Mouse (Mus musculus): ENCODE measurements around the gene Ccne1.
A peak's percentile ranks its signal among the peaks of the same experiment; 100 is the strongest.
"Not testable (repeated sequence)": the region's sequence is repeated elsewhere in the genome, so short reads cannot be mapped to it uniquely, and the experiment has no call there.

Gene Ccne1

DNA sequence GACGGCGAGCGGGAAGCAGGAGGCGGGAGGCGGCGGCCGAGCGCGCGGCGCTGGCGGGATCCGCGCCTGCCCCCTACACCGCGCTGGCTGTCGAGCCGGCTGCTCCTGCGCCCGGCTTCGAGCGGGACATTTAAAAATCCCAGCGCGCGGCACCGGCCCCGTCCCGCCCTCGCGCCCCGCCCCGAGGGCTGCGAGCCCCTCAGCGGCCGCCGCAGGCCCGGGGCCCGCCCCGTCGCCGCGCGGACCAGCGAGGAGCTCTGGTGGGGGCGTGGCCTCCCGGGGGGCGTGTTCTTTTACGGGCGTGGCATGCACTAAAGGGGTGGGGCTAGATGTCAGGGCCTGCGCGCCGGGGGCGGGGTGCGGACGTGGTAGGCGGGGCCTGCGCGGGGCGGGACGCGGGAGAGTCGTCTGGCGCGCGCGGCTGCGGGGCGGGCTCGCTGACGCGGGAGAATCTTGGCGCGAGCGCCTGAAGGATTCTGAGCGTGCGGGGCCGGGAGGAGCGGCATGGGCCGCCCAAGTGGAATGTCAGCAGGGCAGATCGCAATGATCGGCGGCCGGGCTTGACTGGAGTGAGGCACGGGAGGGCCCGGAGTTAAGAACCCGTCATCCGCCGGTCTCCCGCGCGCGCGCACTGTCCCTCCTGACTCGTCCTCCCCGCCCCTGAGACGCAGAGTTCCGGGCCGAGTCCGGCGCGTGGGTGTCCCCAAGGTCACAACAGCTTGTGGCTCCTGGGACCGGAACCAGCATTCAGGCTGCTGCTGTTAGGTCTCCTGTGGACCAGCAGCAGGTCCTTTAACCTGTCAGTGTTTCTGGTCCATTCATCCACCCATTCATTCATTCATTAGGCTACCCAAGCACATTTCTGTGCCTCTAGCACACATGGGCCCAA lies at the start of gene Ccne1:
Gene Ccne1, minus strand, starts transcription at position 164 of the 889 bp plus-strand sequence.
- DNase-seq = peak; percentile 100

DNA sequence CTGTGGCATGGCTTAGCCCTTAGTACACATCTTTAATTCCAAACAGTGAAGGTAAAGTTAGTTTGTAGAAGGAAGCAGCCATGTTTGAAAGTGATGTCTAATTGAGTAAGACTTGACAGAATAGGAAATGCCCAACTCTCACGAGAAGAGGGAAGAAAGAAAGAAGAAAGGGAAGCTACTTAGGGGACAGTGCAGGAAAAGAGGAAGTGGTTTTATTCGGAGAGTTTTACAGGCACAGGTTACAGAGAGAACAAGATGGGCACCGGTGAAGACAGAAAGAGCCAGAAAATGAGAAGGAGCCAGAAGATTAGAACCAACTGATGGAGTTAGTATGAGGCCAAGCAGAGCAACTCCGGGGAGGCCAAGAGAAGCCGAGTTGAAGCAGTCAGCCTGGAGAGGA lies 48.5 kb upstream of the Ccne1 start:
- DNase-seq = no peak

DNA sequence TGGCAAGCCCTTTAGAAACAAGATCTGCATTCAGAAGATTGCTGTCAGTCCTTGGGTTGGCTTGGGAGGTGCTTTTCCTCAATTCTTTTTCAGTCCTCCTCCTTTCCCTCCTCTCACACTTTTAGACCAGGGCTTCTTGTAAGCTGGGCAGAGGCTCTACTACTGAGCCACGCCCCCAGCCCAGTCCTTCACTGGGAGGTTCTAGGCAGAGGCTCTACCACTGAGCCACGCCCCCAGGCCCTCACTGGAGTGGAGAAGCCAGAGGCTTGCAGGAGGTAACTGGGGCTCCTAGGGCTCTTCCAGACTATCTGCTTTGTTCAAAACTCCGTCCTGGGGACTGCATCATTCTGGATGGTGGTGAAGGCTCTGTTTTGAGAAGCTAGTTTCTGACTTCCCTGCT lies 45.2 kb upstream of the Ccne1 start:
- no peak for DNase-seq

DNA sequence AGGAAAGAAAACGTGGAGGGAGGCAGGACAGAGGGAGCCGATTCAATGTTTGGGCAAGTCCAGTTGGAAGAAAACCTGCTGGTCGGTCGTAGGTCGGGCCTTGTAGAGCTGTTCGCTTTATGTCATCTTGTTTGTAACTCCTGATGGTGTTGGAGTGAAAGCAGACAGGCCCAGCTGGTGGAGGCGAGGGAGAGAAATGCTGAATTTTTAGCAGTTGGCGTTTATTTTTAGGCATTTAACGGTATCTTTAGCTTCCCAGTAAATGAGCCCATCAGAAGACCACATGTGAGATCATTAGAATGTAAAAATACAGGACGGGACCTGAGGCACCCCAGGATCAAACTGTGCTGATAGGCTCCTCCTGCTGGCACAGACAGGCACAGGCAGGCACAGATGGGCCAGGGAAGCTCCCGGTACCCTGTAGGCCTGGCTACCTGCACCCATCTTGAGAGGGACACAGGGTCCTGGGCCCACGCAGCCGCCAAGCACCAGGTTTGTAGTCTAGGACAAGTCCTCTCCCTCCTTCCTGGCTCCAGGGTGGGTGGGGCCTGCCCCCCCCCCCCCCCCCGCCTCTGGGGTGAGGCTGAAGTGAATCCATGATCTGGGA lies 44.5 kb upstream of the Ccne1 start:
- DNase-seq = no peak

DNA sequence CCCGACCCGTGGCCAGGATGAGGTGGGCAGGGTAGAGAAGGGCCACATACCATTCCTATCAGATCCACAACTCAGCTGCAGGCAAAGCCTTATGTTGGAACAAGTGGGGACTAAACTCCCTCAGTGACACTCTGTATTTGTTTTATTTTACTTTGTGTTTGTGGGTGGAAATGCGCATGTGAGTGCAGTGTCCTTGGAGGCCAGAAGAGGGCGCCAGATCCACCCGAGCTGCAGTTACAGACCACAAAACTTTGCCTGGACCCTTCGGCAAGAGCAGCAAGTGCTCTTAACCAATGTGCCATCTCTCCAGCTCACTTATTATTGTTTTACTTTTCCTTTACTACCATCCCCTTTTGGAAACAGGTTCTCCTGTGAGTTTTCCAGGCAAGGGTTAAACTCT lies 40.1 kb upstream of the Ccne1 start:
- DNase-seq = peak; percentile 26

DNA sequence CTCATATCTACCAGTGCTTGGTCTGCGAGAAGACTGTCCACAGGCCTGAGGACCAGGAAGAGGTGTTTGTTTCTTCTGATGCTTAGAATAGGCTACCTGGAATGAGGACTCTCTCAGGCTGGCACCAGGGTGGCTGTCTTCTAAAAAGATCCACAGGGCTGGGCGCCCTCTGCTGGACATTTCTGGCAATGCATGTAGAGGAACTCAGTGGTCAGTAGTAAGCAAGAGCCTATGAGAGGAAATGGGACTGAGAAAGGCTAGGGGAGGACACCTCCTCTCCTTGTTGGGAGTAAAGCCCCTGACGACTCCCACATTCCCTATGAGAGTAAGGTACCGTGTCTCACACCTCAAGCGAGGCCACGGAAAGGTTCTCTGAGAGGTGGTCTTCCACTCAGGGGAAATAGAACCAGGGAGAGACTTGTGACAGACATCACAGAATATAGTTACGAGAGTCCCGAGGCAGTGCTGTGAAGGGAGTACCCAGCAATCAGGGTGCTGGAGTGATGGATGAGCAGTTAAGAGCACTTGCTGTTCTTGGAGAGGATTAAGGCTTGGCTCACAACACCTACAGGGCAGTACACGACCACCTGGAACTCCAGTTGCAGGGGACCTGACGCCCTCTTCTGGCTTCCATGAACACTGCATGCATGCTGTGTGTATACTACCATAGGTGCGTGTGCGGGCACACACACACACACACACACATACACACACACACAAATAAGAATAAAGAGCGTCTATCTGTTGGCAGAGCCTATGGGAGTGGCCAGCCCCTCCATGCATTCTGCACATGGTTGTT lies 34.6 kb upstream of the Ccne1 start:
- peak; percentile 92 for DNase-seq

DNA sequence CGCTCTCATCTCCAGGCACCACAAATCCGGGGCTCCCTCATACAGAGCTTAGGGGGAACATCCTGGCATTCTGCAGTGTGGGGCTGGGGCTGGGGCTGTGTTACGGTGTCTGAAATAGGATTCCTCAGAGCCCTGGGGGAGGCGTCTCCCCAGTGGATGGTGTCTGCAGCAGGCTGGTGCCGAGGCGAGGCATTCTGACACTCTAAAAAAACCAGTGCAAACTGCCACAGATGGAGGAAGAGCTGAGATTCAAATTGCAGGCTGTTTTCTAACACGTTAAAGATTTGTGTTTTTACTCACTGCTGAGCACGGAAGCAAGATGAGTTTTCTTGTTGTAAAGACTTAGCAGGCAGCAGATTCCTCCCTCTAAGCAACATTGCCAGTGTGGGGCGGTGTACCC lies 33.0 kb upstream of the Ccne1 start:
- no peak for DNase-seq

DNA sequence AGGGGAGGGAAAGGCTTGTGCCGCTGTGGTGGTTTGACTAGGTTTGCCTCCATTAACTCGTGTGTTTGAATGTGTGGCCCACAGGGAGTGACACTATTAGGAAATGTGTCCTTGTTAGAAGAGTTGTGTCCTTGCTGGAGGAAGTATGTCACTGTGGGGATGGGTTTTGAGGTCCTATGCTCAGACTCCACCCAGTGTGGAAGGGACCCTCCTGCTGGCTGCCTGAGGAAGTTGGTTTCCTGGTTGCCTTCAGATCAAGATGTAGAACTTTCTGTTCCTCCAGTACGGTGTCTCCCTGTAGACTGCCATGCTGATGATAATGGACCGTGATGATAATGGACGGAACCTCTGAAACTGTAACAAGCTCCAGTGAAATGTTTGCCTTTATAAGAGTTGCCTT lies 27.1 kb upstream of the Ccne1 start:
- DNase-seq = no peak

DNA sequence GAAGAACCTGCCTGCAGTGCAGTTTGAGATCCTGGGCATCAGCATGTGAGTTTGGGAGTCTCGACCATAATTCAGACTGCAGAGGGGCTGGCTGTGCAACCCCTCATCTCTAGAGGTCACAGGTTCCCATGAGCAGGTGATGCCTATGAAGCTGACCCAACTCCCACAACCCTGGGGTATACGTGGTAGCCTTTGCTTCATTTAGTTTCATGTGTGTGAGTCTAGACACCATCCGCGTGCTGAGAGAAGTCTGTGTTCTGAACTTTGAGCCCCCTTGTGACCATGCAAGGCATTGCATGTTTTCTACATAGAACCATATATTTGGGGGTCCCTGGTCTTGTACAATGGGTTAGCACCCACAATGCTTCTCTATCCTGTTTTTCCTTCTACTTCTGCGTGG lies 23.9 kb upstream of the Ccne1 start:
- DNase-seq = peak; percentile 80

DNA sequence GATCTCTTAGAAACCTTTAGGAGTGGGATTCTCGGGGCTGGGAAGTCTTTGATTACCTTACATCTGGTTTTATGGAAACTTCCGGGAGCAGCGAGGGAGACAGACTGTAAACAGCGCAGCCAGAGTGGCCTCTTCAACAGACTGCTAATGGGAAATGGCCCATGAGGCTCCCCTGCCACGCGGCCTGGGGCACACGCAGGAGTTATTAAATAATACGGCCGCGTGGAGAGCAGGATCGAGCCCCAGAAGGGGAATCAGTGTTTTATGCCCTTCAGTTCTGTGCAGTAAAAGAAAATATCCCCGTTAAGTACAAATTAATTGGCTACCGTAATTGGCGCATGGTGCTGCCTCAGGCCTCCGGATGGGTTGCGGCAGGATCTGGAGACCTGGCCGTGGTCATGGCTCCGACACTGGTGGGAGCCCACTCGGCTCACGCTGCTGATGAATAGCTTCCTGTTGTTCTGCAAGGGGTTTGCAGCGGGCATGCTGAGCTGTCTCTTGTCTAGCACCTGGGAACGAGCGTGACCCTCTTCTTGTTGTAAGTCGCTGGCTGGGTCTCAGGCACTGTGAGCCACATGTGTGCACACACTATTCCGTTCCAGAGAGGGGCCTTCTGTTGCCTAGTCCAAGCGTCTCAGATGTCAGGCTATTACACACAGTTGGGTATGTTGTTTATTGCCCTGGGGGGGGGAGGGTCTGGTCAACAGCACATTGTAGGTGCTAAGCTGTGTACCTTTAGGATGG lies 22.8 kb upstream of the Ccne1 start:
- no peak for DNase-seq

DNA sequence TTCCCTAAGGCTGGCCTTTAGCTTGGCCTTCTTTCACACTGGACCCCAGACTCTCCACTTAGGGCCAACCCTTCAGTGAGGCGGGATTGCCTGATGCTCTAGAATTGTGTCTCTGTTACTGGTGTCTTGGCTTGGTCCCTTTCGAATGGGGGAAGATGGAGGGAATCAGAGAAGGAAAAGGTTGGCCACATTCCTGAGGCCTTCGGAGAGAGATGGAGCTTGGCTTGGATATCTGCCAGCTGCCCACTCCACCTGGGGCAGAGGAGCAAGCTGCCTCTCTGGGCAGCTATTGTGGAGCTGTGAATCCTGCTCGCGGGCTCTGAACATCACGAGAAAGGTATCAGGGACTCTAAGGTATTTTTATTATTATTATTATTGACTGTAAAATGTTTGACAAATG lies 22.2 kb upstream of the Ccne1 start:
- no peak for DNase-seq

DNA sequence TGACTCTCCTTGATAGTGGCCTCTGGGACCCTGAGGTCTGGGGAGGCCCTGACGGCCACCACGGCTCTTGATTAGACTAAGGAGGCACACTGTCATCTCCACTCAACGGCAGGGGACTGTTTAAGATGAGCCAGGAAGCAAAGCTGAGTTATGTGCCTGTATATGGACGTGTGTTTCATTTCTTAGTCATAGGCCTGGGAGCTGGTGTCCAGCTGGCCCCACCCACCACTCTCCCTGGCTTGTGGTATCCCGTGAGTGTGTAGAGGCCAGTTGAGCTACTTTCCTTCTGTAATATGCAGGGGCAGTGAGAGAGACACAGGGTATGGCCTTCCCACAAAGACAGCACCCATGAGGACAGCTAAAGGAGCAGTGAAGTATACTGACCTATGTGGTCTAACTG lies 20.9 kb upstream of the Ccne1 start:
- not testable (repeated sequence) for DNase-seq

DNA sequence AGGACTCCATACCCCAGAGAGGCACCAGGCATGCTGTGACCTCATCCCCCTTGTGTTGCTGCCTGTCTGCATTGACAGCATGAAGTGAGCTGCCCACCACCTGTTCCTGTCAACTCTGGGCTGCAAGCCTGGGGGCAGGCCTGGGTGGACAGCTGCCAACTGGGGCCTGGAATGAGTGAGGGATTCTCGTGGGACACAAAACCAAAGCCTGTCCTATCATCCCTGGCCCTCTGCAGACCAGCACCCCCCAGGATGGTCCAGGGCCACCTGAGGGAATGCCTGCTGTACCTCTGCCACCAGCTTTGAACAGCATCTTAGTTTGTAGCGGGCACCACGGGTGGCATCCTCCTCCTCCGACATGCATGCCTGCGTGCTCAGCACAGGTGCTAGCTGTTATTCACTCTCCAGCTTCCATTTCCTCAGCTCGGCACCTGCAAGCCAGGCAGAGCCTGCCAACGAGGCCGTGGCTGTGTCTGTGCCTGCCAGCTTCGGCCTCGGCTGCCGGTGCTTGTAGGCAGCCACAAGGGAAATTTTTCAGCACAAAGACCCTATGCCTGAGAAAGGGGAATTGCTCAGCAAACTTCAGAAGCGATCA lies 18.3 kb upstream of the Ccne1 start:
- no peak for DNase-seq

DNA sequence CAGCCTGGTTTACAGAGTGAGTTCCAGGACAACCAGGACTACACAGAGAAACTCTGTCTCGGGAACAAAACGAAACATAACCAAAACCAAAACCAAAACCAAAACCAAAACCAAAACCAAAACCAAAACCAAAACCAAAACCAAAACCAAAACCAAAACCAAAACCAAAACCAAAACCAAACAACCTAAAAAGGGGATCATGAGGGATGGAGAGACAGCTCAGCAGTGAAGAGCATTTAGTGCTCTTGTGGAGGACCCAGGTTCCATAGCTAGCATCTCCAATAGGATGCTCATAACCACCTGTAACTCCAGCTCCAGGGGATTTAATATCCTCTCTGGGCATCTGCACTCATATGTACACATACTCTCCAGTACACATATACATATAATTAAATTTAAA lies 16.8 kb upstream of the Ccne1 start:
- DNase-seq = not testable (repeated sequence)

DNA sequence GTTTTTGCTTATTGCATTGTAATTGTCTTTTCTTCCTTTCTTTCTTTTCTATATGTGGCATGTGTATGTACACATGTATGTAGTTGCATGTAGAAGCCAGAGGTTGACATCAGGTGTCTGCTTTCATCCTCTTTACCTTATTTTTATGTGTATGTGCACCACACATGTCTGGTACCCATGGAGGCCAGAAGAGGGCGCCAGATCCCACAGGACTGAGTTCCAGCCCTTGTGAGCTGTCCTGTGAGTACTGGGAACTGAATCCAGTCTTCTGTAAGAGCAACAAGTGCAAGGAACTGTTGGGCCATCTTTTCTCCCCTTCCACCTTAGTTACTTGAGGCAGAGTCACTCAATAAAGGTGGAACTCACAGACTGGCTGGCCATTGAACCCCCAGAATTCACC lies 11.3 kb upstream of the Ccne1 start:
- DNase-seq = peak; percentile 32

DNA sequence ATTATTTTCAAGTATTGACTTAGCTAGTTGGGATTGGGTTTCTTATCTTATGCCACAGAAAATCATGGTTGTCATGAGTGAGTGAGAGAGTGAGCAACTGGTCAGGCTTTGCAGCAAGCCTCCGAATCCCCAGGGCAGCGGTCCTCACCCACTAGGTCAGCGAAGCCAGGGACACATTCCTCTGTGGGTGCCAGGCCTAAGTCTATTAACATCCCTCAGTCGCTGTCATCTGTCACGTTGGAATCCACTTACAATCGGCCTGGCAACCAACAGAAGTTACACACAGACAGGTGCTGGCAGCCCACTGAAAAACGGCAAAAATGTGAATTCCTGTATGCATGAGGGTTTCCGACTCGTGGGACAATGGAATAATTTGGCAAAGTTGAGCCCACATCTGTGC lies 5.1 kb upstream of the Ccne1 start:
- DNase-seq = no peak

DNA sequence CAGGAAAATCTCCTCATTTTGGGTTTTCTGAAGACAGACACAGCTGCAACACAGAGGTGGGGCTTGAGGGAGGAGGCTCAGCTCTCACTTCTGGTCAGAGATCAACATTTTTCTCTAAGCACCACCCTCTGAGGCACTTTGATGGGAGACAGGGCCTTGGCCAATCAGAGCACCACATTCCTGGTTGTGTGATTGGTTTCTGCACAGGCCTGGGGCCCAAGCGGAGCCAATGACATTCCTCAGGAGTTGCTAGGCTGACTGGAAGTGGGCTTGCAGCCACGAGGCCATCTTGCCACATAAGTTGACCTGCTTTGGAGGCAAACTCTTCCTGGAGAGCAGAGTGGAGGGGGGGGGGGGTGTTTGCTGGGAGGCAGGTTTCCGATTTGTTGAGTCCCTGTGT lies 4.7 kb upstream of the Ccne1 start:
- DNase-seq = no peak

DNA sequence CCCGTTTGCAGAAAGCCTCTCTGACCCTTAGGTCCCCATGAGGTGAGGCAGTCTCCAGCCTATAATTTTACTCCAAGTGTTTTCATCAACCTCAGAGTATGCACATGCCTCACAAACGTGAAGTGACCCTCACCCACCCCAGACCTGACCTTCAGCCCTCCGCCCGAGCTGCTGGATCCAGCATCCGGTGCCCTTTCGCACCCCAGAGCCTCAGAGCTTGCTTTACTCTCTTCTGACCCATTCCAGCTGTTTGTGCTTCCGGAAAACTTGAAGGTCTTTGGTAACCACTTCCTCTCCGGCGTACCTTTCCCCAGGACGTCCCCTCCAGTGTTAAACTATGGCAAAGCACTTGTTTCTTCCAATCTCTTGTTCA lies 912 bp upstream of the Ccne1 start:
- DNase-seq = peak; percentile 59

DNA sequence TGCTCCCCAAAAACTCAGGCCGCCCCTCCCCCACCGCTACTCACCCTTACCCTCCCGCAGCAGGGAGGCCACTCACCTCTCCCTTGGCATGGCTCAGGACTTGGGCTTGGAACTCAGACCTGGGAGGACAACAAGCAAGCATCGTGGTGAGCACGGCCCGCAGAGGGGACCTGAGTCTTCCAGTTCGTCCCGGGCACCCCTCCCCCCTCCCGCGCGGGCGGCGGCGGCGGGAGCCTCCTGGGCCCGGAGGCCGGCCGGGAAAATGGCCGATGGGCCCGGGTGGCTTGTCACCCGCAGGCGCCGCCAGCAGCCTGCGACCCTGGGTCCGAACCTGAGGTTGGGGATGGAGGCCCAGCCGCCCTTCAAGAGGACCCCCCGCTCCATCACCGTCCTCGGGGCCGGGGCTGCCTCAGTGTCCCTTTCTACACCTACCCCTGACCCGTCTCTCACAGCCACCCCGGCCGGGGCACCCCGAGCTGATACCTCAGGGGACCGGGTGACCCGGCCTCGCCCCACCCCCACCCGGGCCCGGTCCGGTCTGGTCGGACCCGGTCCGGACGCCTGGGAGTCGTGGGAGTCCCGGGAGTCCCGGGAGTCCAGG lies 523 bp downstream of the Ccne1 start:
- DNase-seq = peak; percentile 74

DNA sequence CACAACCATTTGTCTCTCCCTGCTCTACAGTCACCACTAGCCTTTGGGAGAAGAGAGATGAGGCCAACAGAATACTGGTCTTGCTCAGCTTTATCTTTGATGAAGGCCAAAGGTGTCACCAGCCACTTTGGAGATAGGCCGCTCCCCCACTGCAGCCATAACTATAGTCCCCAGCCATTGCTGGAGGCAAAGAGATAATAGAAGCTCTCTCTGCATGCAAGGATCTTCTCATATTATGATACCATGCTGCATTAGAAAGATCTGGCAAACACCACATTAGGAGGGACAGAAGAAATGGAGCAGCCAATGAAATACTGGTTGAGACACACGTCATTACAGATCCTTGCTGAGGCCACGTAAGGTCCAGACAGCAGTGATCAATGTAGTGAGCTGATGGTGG lies 2.0 kb downstream of the Ccne1 start:
- DNase-seq = no peak

DNA sequence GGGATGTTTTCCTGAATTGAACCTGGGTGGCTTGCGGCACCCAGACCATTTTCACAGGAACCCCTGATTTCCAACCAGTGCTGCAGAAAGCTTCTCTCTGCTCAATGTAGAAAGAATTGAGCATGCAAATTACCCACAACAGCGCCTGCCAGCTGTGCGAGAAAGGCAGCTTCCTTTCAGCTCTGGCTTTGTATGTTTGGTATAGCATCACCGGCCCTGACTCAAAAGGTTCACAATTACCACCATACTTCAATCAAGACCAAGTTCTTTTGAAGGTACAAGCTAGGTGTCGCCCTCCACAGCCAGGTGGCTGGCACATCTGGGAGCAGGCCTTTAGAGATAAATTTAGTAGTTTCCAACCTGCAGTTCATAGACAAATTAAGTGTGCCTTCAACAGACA lies 3.2 kb downstream of the Ccne1 start:
- DNase-seq = peak; percentile 62

DNA sequence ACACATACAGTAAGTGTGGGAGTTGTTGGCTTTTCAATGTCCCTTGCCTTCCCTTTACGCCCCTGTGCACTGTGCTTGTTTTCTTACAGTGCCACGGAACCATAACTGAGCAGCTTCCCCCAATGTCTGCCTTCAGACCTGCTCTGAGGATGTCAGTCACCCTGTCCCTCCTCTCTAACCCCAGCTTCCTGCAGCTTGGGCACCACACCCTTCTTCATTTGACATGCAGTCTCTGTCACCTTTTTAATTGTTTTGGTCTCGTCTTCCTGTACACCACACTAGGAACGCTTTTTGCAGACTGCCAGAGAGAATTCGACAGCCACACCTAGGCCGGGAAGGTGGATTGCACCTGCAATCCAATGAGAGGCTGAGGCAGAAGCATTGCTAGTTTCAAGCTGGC lies 13.0 kb downstream of the Ccne1 start:
- peak; percentile 44 for DNase-seq
